Mouse (Mus musculus): ENCODE data around the gene Jph2.

- no peak for TF ChIP-seq POLR2A (IDR thresholded peaks at IDR 0.05; ENCODE audit: borderline replicate concordance, low read depth, low read length)
- TF ChIP-seq CTCF (IDR thresholded peaks at IDR 0.05; ENCODE audit: low read depth, low read length), result no peak
Measured at GRCm38 (mm10) chr2:163288881-163289379, 108.9 kb downstream of the Jph2 start.
